Mouse (Mus musculus) forebrain, embryonic 12.5 days (tissue): ENCODE measurements around the gene Mki67. TPM values are rescaled to one million over a fixed set of nuclear protein-coding genes. Genes with fewer than 3 reads are reported as not detected.

Experiments used
- ATAC-seq: fragments of 200-750 bp; cut with Nextera tagmentation; 2 replicates; pipeline ENCODE4 v1.8.0; 2017; ENCODE audit warnings: moderate TSS enrichment; ENCODE audit not compliant: low FRiP score
- H3K27ac ChIP-seq: fragments of 300-500 bp; sonication (generic); 2 replicates; pipeline ENCODE4 v1.5.1; 2016; ENCODE audit warnings: mild to moderate bottlenecking
- H3K27me3 ChIP-seq: fragments of 300-500 bp; sonication (generic); 2 replicates; pipeline ENCODE4 v1.6.1; 2016; ENCODE audit warnings: mild to moderate bottlenecking
- H3K36me3 ChIP-seq: fragments of 300-500 bp; sonication (generic); replicated peaks from 2 replicates; pipeline ENCODE4 v1.6.1; 2016; ENCODE audit warnings: mild to moderate bottlenecking
- H3K4me1 ChIP-seq: fragments of 300-500 bp; sonication (generic); 2 replicates; pipeline ENCODE4 v1.6.1; 2016
- H3K4me2 ChIP-seq: fragments of 300-500 bp; sonication (generic); 2 replicates; pipeline ENCODE4 v1.6.1; 2016; ENCODE audit warnings: mild to moderate bottlenecking, moderate library complexity
- H3K4me3 ChIP-seq: fragments of 300-500 bp; sonication (generic); replicated peaks from 2 replicates; pipeline ENCODE4 v1.5.1; 2016; ENCODE audit warnings: mild to moderate bottlenecking
- H3K9ac ChIP-seq: fragments of 300-500 bp; sonication (generic); 2 replicates; pipeline ENCODE4 v1.6.1; 2016; ENCODE audit warnings: mild to moderate bottlenecking
- H3K9me3 ChIP-seq: fragments of 300-500 bp; sonication (generic); 2 replicates; pipeline ENCODE4 v1.6.1; 2016
- WGBS: fragments of 180-500 bp; shearing (Covaris S2); methylation state at CpG from one replicate; pipeline ENCODE4 v1.1.7; 2016; 5-methylcytosine and 5-hydroxymethylcytosine counted together
- polyA plus RNA-seq: library from polyadenylated mRNA; unstranded; fragments of >200 nt; fragmentation: Nextera tagmentation; extraction: Ambion mirVana; gene quantifications from 2 replicates; pipeline ENCODE4 v1.2.1, GENCODE M21; 2016

The Mki67 gene
- polyA plus RNA-seq, 1 experiment from 2014 or later = 63.2 TPM

- H3K9me3 ChIP-seq = no peaks in the 10 kb centered on the region
- H3K27ac ChIP-seq = no peak overlapping the region
- H3K4me3 ChIP-seq = no peak overlapping the region
- no peak for ATAC-seq
- no peaks in the 10 kb centered on the region for H3K36me3 ChIP-seq
- H3K9ac ChIP-seq = no peak overlapping the region
- 89% methylated on average over 4 of the region's 4 CpGs for WGBS
- no peak overlapping the region for H3K4me2 ChIP-seq
- H3K4me1 ChIP-seq = no peaks in the 10 kb centered on the region
- H3K27me3 ChIP-seq = no peaks in the 10 kb centered on the region
These were observed 61.0 kb downstream of the Mki67 start for GRCm38 (mm10) chr7:135655113-135655512.

DNA sequence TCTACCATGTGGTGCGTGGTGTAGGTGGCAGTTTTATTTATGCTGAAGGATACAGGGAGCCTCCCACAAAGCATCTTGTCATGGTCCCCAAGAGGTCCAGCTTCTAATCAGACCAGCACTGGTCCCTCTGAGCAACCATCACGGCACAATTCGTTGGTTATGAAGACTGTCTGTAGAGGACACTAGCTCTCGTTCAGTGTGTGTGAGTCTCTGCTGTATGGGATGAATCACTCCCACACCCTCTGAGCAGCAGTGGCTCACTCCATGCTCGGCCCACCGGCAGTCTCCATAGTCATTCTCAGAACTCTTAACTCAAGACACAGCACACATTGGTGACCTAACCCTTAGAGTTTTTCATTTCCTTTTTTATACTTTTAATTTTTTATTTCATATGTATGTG lies 61.9 kb downstream of the Mki67 start:
- Histone ChIP-seq H3K4me2 (no peak overlapping the region), H3K27ac (no peak overlapping the region), H3K4me3 (no peak overlapping the region), H3K27me3 (no peaks in the 10 kb centered on the region), H3K9me3 (no peaks in the 10 kb centered on the region), H3K4me1 (no peaks in the 10 kb centered on the region), H3K9ac (no peak overlapping the region), H3K36me3 (no peaks in the 10 kb centered on the region)
- 91% methylated on average over 6 of the region's 6 CpGs for WGBS
- ATAC-seq = no peak

DNA sequence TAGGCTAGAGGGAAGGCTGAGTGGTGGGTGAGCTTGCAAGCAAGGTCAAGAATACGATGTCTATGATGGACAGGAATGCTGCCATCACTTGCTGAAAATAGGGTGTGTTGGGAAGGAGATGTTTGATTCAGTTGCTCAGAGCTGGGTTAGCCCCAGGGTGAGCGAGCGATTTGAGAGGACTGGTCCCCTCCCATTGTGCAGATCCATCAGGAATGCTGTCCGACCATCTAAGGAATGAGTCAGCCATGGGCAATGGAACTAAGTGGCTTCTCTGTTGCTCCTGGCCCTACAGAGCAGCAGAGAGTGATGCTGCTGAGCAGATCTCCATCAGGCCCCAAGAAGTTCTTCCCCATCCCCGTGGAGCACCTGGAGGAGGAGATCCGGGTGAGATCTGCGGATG lies 62.6 kb downstream of the Mki67 start:
- Histone ChIP-seq H3K4me1 (no peaks in the 10 kb centered on the region), H3K27ac (no peak overlapping the region), H3K9me3 (no peaks in the 10 kb centered on the region), H3K9ac (no peak overlapping the region), H3K36me3 (no peaks in the 10 kb centered on the region), H3K4me2 (no peak overlapping the region), H3K4me3 (no peak overlapping the region), H3K27me3 (no peaks in the 10 kb centered on the region)
- ATAC-seq = no peak
- WGBS = 89% methylated on average over 7 of the region's 7 CpGs

DNA sequence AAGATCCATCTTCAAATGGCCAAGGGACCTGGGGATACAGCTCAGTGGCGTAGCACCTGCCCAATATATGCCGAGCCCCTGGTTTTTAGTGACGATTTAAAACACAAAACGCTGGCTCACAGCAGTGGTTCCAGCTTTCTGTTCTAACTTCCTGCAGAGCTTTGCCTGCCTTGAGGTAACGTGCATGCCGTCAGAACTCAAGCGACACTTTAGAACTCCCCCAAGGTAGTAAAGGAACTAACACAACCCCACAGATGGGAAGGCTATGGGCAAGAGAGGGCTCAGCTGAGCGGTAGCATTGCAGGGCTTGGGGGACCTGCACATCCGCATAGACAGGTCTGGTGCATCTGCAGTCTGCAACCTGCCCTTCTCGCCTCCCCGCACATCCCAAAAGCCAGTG lies 63.4 kb downstream of the Mki67 start:
- ATAC-seq = no peak
- Histone ChIP-seq H3K36me3 (no peaks in the 10 kb centered on the region), H3K27ac (no peak overlapping the region), H3K9me3 (no peaks in the 10 kb centered on the region), H3K27me3 (no peaks in the 10 kb centered on the region), H3K9ac (no peak overlapping the region), H3K4me2 (no peak overlapping the region), H3K4me3 (no peak overlapping the region), H3K4me1 (no peaks in the 10 kb centered on the region)
- WGBS = 73% methylated on average over 11 of the region's 11 CpGs

GRCm38 (mm10) chr7:135651831-135652511 lies 64.2 kb downstream of the Mki67 start:
- H3K36me3 ChIP-seq = no peaks in the 10 kb centered on the region
- H3K4me1 ChIP-seq = no peaks in the 10 kb centered on the region
- H3K4me3 ChIP-seq = no peak overlapping the region
- WGBS = 70% methylated on average over 18 of the region's 18 CpGs
- no peaks in the 10 kb centered on the region for H3K27me3 ChIP-seq
- H3K9ac ChIP-seq = no peak overlapping the region
- H3K4me2 ChIP-seq = no peak overlapping the region
- H3K27ac ChIP-seq = no peak overlapping the region
- no peak for ATAC-seq
- no peaks in the 10 kb centered on the region for H3K9me3 ChIP-seq

DNA sequence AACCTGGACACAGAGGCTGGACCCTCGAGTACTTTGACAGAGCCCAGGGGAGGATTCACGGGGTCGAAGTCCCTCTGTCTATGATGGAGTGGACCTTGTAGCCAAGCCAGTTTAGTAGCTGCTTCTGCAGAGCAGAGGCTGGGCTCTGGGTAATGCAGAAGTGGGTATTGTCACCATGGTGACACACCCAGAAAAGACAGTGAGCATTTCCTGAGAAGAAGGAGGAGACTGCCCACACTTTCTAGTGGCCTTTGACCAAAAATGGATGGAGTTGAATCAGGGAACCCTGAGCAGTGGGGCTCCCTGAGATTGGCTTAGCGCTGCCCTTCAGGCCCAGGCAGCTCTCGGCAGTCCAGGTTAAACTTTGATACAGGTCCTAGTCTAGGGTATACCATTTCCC lies 66.1 kb downstream of the Mki67 start:
- Histone ChIP-seq H3K9ac (no peak overlapping the region), H3K4me1 (no peaks in the 10 kb centered on the region), H3K9me3 (no peaks in the 10 kb centered on the region), H3K4me2 (no peak overlapping the region), H3K4me3 (no peak overlapping the region), H3K27ac (no peak overlapping the region), H3K36me3 (no peaks in the 10 kb centered on the region), H3K27me3 (no peaks in the 10 kb centered on the region)
- no peak for ATAC-seq
- WGBS = 92% methylated on average over 5 of the region's 5 CpGs

DNA sequence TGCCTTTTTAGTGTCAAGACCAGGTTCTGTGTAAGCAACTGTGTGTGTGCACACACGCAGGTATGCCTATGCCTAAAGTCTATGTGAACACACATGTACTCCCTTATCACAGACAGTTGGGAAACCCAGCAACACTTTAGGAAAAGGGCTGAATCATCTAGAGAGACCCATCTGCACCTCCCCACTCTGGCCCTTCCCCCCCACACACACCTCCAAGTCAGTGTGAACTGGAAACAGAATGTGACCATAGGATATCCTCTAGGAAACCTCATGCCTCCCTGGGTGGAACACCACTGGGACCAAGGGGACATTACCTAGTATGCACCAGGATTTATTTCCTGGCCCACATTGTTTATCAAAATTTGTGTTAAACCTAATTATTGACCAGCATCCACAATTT lies 66.9 kb downstream of the Mki67 start:
- WGBS = 88% methylated on average over 1 of the region's 1 CpGs
- Histone ChIP-seq H3K4me3 (no peak overlapping the region), H3K4me1 (no peaks in the 10 kb centered on the region), H3K36me3 (no peaks in the 10 kb centered on the region), H3K27me3 (no peaks in the 10 kb centered on the region), H3K27ac (no peak overlapping the region), H3K4me2 (no peak overlapping the region), H3K9me3 (no peaks in the 10 kb centered on the region), H3K9ac (no peak overlapping the region)
- ATAC-seq = no peak

- 93% methylated on average over 8 of the region's 8 CpGs for WGBS
- H3K9ac ChIP-seq = no peak overlapping the region
- no peaks in the 10 kb centered on the region for H3K4me1 ChIP-seq
- no peaks in the 10 kb centered on the region for H3K27me3 ChIP-seq
- H3K36me3 ChIP-seq = no peaks in the 10 kb centered on the region
- H3K4me3 ChIP-seq = no peak overlapping the region
- no peak overlapping the region for H3K4me2 ChIP-seq
- no peaks in the 10 kb centered on the region for H3K9me3 ChIP-seq
- H3K27ac ChIP-seq = no peak overlapping the region
- no peak for ATAC-seq
These were observed 67.3 kb downstream of the Mki67 start for GRCm38 (mm10) chr7:135648821-135649220.

- WGBS = 88% methylated on average over 6 of the region's 6 CpGs
- no peak overlapping the region for H3K4me3 ChIP-seq
- no peak overlapping the region for H3K4me2 ChIP-seq
- H3K9ac ChIP-seq = no peak overlapping the region
- H3K4me1 ChIP-seq = no peaks in the 10 kb centered on the region
- H3K9me3 ChIP-seq = no peaks in the 10 kb centered on the region
- no peak for ATAC-seq
- H3K27ac ChIP-seq = no peak overlapping the region
- H3K27me3 ChIP-seq = 0 out of 2 replicates have a peak, but pooled peaks cover 5% of the 10 kb centered on the region
- H3K36me3 ChIP-seq = no peaks in the 10 kb centered on the region
These were observed 69.2 kb downstream of the Mki67 start for GRCm38 (mm10) chr7:135646976-135647375.

DNA sequence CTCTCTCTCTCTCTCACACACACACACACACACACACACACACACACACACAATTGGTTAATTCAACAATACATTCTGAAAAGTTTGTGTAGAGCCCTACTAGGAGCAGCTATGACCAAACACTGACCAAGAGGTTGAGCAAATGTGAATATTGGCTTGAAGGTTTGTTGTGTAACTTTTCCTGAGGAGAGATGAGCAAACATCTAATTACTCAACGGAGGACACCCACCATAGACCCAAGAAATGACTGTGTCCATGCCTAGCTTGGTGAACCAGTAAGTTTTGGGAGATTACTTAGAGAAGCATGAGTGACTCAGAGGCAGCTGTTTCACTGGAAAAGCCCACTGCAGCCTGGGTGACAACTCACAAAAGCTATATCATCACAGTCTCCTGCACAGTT lies 71.7 kb downstream of the Mki67 start:
- WGBS = 82% methylated on average over 1 of the region's 1 CpGs

GRCm38 (mm10) chr7:135641698-135642507 lies 74.3 kb downstream of the Mki67 start:
- H3K36me3 ChIP-seq = no peaks in the 10 kb centered on the region
- no peaks in the 10 kb centered on the region for H3K9me3 ChIP-seq
- peak; percentile 58; the same call in 1 of the 2 replicates for ATAC-seq
- WGBS = 52% methylated on average over 14 of the region's 14 CpGs
- peaks cover 20% of the 10 kb centered on the region for H3K27me3 ChIP-seq
- peak overlapping the region; percentile 8; the same call in 1 of the 2 replicates for H3K27ac ChIP-seq
- H3K4me3 ChIP-seq = no peak overlapping the region
- peaks cover 5% of the 10 kb centered on the region; the same call in 1 of the 2 replicates for H3K4me1 ChIP-seq
- no peak overlapping the region for H3K4me2 ChIP-seq
- no peak overlapping the region for H3K9ac ChIP-seq

More for the DNA sequence above, 71.7 kb downstream of the Mki67 start:
- no peaks in the 10 kb centered on the region for H3K9me3 ChIP-seq
- no peaks in the 10 kb centered on the region for H3K36me3 ChIP-seq
- H3K4me3 ChIP-seq = no peak overlapping the region
- no peak overlapping the region for H3K9ac ChIP-seq
- H3K4me1 ChIP-seq = peaks cover 2% of the 10 kb centered on the region; the same call in 1 of the 2 replicates
- peaks cover 9% of the 10 kb centered on the region; the same call in 1 of the 2 replicates for H3K27me3 ChIP-seq
- H3K4me2 ChIP-seq = no peak overlapping the region
- ATAC-seq = no peak
- H3K27ac ChIP-seq = no peak overlapping the region
